Mouse (Mus musculus) spleen, adult 2 months (tissue): ENCODE data around the gene Enpp1. TPM values are rescaled to one million over a fixed set of nuclear protein-coding genes. Genes with fewer than 3 reads are reported as not detected.

Experiments
- DNase-seq, 2 experiments: peaks; one replicate each; pipeline versions ENCODE4 v3.0.0 to v3.0.0-alpha.2; 2012 to 2021; ENCODE audit warnings: low spot score in 2 of 2, low read depth in 1 of 2
- H3K27ac ChIP-seq: fragments of 200-500 bp; 2 replicates; pipeline ENCODE4 v1.5.1; 2012; ENCODE audit warnings: low read length, inconsistent platforms; ENCODE audit not compliant: insufficient read depth
- H3K27me3 ChIP-seq: fragments of 200-500 bp; 2 replicates; pipeline ENCODE4 v1.6.1; 2012; ENCODE audit warnings: mild to moderate bottlenecking, moderate library complexity, low read length, inconsistent platforms; ENCODE audit not compliant: control insufficient read depth, insufficient read depth
- H3K36me3 ChIP-seq: fragments of 200-500 bp; 2 replicates; pipeline ENCODE4 v1.6.1; 2012; ENCODE audit warnings: mild to moderate bottlenecking, low read length, inconsistent platforms; ENCODE audit not compliant: control insufficient read depth, insufficient read depth
- H3K4me1 ChIP-seq: fragments of 200-500 bp; 2 replicates; pipeline ENCODE4 v1.6.1; 2011; ENCODE audit warnings: inconsistent platforms; ENCODE audit not compliant: control insufficient read depth, insufficient read depth, insufficient read length
- H3K4me3 ChIP-seq: fragments of 200-500 bp; 2 replicates; pipeline ENCODE4 v1.5.1; 2011; ENCODE audit warnings: mild to moderate bottlenecking, inconsistent platforms; ENCODE audit not compliant: insufficient read depth, insufficient read length; ENCODE audit errors: extremely low read depth
- CTCF ChIP-seq: fragments of 200-500 bp; IDR thresholded peaks from 2 replicates; pipeline ENCODE4 v1.5.1; 2011; ENCODE audit warnings: mild to moderate bottlenecking, inconsistent platforms; ENCODE audit not compliant: insufficient read depth, insufficient read length, insufficient replicate concordance; ENCODE audit errors: extremely low read depth
- POLR2A ChIP-seq: fragments of 200-500 bp; IDR thresholded peaks from 2 replicates; pipeline ENCODE4 v1.6.1; 2011; ENCODE audit warnings: low read depth, low read length, inconsistent platforms
- WGBS: fragments of 180-500 bp; shearing (Covaris S2); methylation state at CpG from one replicate; pipeline ENCODE4 v1.1.7; 2018; 5-methylcytosine and 5-hydroxymethylcytosine counted together
- polyA plus RNA-seq: library from polyadenylated mRNA; depleted of rRNA; stranded (reverse); fragments of >200 nt; gene quantifications from 2 replicates; pipeline ENCODE4 v1.2.3, GENCODE M21; 2012

The Enpp1 gene
- polyA plus RNA-seq, 1 experiment: 3.2 TPM

- TF ChIP-seq CTCF (no peak), POLR2A (no peak)
- no peak overlapping the region for H3K27ac ChIP-seq
- no peak overlapping the region for H3K4me3 ChIP-seq
- WGBS: 79% methylated on average over 6 of the region's 6 CpGs
- DNase-seq: no peak
- H3K27me3 ChIP-seq: no peaks in the 10 kb centered on the region
- peaks cover 4% of the 10 kb centered on the region for H3K36me3 ChIP-seq
- H3K4me1 ChIP-seq: peaks cover 2% of the 10 kb centered on the region; the same call in 1 of the 2 replicates
These were observed 63.8 kb downstream of the Enpp1 start for GRCm38 (mm10) chr10:24647996-24648738.

GRCm38 (mm10) chr10:24645169-24645568 lies 66.8 kb downstream of the Enpp1 start:
- Histone ChIP-seq H3K36me3 (peaks cover 4% of the 10 kb centered on the region), H3K27me3 (no peaks in the 10 kb centered on the region), H3K4me1 (peaks cover 14% of the 10 kb centered on the region; the same call in 1 of the 2 replicates), H3K27ac (no peak overlapping the region; the same call in 1 of the 2 replicates), H3K4me3 (no peak overlapping the region)
- WGBS: 92% methylated on average over 8 of the region's 8 CpGs
- TF ChIP-seq POLR2A (no peak), CTCF (no peak)
- no peak for DNase-seq

- WGBS: 30% methylated on average over 11 of the region's 11 CpGs
- H3K27ac ChIP-seq: peak overlapping the region; percentile 49; the same call in 1 of the 2 replicates
- peaks cover 4% of the 10 kb centered on the region for H3K36me3 ChIP-seq
- H3K4me1 ChIP-seq: peaks cover 18% of the 10 kb centered on the region; the same call in 1 of the 2 replicates
- no peaks in the 10 kb centered on the region for H3K27me3 ChIP-seq
- TF ChIP-seq CTCF: no peak
- no peak for TF ChIP-seq POLR2A
- no peak overlapping the region for H3K4me3 ChIP-seq
- DNase-seq: no peak
These were observed 69.0 kb downstream of the Enpp1 start for GRCm38 (mm10) chr10:24642796-24643580.

- Histone ChIP-seq H3K27me3 (no peaks in the 10 kb centered on the region), H3K4me3 (no peak overlapping the region), H3K27ac (no peak overlapping the region), H3K36me3 (peaks cover 3% of the 10 kb centered on the region), H3K4me1 (peaks cover 18% of the 10 kb centered on the region; the same call in 1 of the 2 replicates)
- 28% methylated on average over 14 of the region's 14 CpGs for WGBS
- TF ChIP-seq CTCF (no peak), POLR2A (no peak)
- DNase-seq: no peak
These were observed 70.4 kb downstream of the Enpp1 start for GRCm38 (mm10) chr10:24641416-24642140.

- peak in 1 of 2 experiments; percentile 38 for DNase-seq
- Histone ChIP-seq H3K4me1 (peaks cover 26% of the 10 kb centered on the region; the same call in 1 of the 2 replicates), H3K36me3 (0 out of 2 replicates have a peak, but pooled peaks cover 1% of the 10 kb centered on the region), H3K27me3 (no peaks in the 10 kb centered on the region), H3K27ac (peak overlapping the region; percentile 75), H3K4me3 (no peak overlapping the region)
- 46% methylated on average over 6 of the region's 6 CpGs for WGBS
- no peak for TF ChIP-seq CTCF
- TF ChIP-seq POLR2A: no peak
These were observed 71.6 kb downstream of the Enpp1 start for GRCm38 (mm10) chr10:24640186-24640875.

- TF ChIP-seq CTCF (no peak), POLR2A (no peak)
- no peak overlapping the region for H3K4me3 ChIP-seq
- no peaks in the 10 kb centered on the region for H3K27me3 ChIP-seq
- H3K36me3 ChIP-seq: no peaks in the 10 kb centered on the region
- whole genome bisulfite sequencing: 63% methylated on average over 7 of the region's 7 CpGs
- H3K27ac ChIP-seq: peak overlapping the region; percentile 75
- peaks cover 31% of the 10 kb centered on the region; the same call in 1 of the 2 replicates for H3K4me1 ChIP-seq
- no peak for DNase-seq
These were observed 72.4 kb downstream of the Enpp1 start for GRCm38 (mm10) chr10:24639596-24639995.
